Mouse (Mus musculus): Measurements from ENCODE around the gene Rbm47.

DNA sequence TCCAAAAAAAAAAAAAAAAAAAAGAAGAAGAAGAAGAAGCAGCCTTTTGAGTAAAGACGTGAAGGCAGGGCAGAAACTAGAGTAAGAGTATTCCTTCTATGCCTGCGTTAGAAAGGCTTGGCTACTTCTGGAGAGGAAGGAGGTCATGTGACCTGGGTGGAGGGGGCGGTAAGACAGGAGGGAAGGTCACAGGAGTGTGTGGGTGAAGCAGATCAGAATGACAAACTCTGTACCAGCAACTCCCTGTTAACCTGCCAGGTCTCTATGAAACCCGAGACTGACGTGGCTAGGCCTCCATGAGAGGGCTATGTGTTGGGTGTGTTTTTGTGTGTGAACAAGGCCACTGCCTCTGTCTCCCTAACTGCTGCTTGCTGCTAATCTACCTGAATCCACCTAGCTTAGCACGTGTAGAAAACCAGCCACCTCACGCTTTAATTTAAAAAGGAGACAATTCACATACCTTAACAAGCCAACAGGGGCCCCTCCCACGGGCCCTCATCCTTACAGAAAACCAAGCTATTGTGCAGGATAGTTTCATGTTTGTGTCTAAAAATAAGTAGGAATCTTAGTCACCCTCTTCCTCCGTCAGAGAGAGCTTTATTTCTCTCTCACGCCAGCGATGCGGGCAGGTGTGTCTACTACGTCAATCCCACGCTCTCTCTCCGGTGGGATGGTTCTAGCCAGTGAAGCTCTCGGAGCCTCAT is 17.7 kb upstream of the Rbm47 start:
- TF ChIP-seq CTCF (IDR thresholded peaks at IDR 0.05; ENCODE audit: insufficient read depth, low read length) (no peak), POLR2A (IDR thresholded peaks at IDR 0.05; ENCODE audit: borderline replicate concordance, extremely low read depth, low read depth, low read length) (no peak)
